Mouse (Mus musculus): ENCODE measurements around the gene Gm20518. TPM values are rescaled to one million over a fixed set of nuclear protein-coding genes. Genes with fewer than 3 reads are reported as not detected.

The Gm20518 gene
- polyA plus RNA-seq, 1 experiment: 0.08 TPM

DNA sequence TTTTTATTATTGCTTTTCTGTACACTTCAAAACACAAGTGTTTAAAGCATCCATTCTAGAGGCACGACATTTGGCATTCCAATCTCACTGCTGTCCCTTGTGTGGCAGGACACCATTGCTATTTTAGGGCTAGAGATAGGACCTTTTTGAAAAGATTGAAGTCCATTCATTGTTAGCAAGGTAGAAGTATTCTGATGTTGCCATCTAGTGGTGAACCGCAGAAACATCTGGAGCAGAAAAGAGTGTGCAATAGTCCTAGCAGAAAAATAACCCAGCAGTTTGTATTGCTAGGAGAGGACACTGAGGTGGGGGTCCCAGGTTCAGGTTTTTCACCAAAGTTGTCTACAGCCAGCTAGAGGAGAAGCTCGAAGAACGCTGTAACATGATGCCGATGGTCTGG lies 79.4 kb downstream of the Gm20518 start:
- Histone ChIP-seq H3K27me3 (ENCODE audit: control insufficient read depth, insufficient read depth, insufficient read length) (no peaks in the 10 kb centered on the region), H3K79me2 (ENCODE audit: control insufficient read depth, insufficient read depth) (no peaks in the 10 kb centered on the region), H3ac (ENCODE audit: control insufficient read depth, insufficient read length) (no peak overlapping the region), H3K4me2 (ENCODE audit: low read depth) (no peak overlapping the region), H3K4me3 (no peak overlapping the region), H3K36me3 (ENCODE audit: control insufficient read depth, insufficient read depth) (no peaks in the 10 kb centered on the region)
- TF ChIP-seq MAX (IDR thresholded peaks at IDR 0.05; ENCODE audit: low read depth) (no peak), USF1 (IDR thresholded peaks at IDR 0.05; ENCODE audit: low read depth) (no peak), SRF (IDR thresholded peaks at IDR 0.05; ENCODE audit: control insufficient read depth, insufficient read length, low read depth) (no peak), TCF12 (IDR thresholded peaks at IDR 0.05; ENCODE audit: insufficient read depth, poor library complexity, severe bottlenecking) (no peak), POLR2AphosphoS2 (IDR thresholded peaks at IDR 0.05; ENCODE audit: insufficient read length, low read depth) (no peak), E2F4 (IDR thresholded peaks at IDR 0.05; ENCODE audit: insufficient read depth) (no peak), POLR2A (IDR thresholded peaks at IDR 0.05; ENCODE audit: insufficient read length, low read depth) (no peak), MYOG (IDR thresholded peaks at IDR 0.05; ENCODE audit: control insufficient read depth in 1 of 3, insufficient read depth in 1 of 3, insufficient read length in 2 of 3, low read depth in 2 of 3) (no peak), REST (IDR thresholded peaks at IDR 0.05; ENCODE audit: insufficient read depth, insufficient read length) (no peak), MYOD1 (IDR thresholded peaks at IDR 0.05; ENCODE audit: control insufficient read depth in 1 of 3, insufficient read length in 2 of 3, low read depth in 2 of 3) (no peak), CEBPB (IDR thresholded peaks at IDR 0.05; ENCODE audit: insufficient read depth, poor library complexity, severe bottlenecking) (no peak), TCF3 (IDR thresholded peaks at IDR 0.05; ENCODE audit: insufficient read length, low read depth) (no peak)

DNA sequence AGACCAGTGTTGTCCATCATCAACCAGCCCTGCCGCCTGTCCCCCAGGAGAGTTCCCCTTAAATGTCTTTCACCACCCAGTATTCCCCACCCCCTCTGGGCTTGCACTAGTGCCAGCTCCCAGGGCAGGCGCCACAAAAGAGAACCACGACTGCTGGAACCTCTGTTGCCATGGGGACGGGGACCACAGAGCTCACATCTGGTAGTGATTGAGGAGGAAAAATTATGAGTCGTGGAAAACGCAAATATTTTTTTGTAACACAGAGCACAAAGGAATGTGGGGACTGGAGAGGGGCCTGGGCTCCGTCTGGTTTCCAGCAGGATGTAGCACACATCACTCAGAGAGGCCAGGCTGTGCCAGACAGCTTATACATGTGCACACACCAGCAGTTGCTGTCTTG lies 81.8 kb downstream of the Gm20518 start:
- Histone ChIP-seq H3K27me3 (ENCODE audit: control insufficient read depth, insufficient read depth, insufficient read length) (no peaks in the 10 kb centered on the region), H3K4me2 (ENCODE audit: low read depth) (peak overlapping the region; percentile 61), H3K36me3 (ENCODE audit: control insufficient read depth, insufficient read depth) (peaks cover 4% of the 10 kb centered on the region), H3K4me3 (no peak overlapping the region), H3ac (ENCODE audit: control insufficient read depth, insufficient read length) (no peak overlapping the region), H3K79me2 (ENCODE audit: control insufficient read depth, insufficient read depth) (no peaks in the 10 kb centered on the region)
- TF ChIP-seq CEBPB (IDR thresholded peaks at IDR 0.05; ENCODE audit: insufficient read depth, poor library complexity, severe bottlenecking): no peak
- no peak for TF ChIP-seq E2F4 (IDR thresholded peaks at IDR 0.05; ENCODE audit: insufficient read depth)
- TF ChIP-seq MYOD1 (IDR thresholded peaks at IDR 0.05; ENCODE audit: control insufficient read depth in 1 of 3, insufficient read length in 2 of 3, low read depth in 2 of 3): no peak
- TF ChIP-seq TCF3 (IDR thresholded peaks at IDR 0.05; ENCODE audit: insufficient read length, low read depth): no peak
- no peak for TF ChIP-seq REST (IDR thresholded peaks at IDR 0.05; ENCODE audit: insufficient read depth, insufficient read length)
- TF ChIP-seq SRF (IDR thresholded peaks at IDR 0.05; ENCODE audit: control insufficient read depth, insufficient read length, low read depth): no peak
- no peak for TF ChIP-seq MYOG (IDR thresholded peaks at IDR 0.05; ENCODE audit: control insufficient read depth in 1 of 3, insufficient read depth in 1 of 3, insufficient read length in 2 of 3, low read depth in 2 of 3)
- TF ChIP-seq TCF12 (IDR thresholded peaks at IDR 0.05; ENCODE audit: insufficient read depth, poor library complexity, severe bottlenecking): no peak
- no peak for TF ChIP-seq POLR2A (IDR thresholded peaks at IDR 0.05; ENCODE audit: insufficient read length, low read depth)
- no peak for TF ChIP-seq MAX (IDR thresholded peaks at IDR 0.05; ENCODE audit: low read depth)
- no peak for TF ChIP-seq USF1 (IDR thresholded peaks at IDR 0.05; ENCODE audit: low read depth)
- no peak for TF ChIP-seq POLR2AphosphoS2 (IDR thresholded peaks at IDR 0.05; ENCODE audit: insufficient read length, low read depth)

DNA sequence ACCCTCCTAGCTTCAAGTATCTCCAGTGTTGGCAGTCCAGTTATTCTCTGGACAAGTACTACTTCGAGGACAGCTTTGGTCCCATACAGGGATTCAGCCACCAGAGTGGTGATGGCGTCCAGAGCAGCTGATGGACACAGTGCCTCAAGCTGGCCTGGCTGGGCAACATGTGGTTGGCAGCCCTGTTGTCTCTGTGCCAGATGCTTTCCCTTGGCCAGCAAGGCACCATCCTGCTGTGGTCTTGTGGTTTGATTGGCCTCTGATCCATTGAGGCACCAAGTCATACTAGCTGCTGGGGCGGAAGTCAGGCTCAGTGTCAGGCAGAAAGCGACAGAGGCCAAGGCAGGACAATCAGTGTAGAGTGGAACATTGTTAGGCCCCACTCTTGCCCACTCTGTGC lies 82.3 kb downstream of the Gm20518 start:
- H3ac ChIP-seq (ENCODE audit: control insufficient read depth, insufficient read length): no peak overlapping the region
- no peaks in the 10 kb centered on the region for H3K27me3 ChIP-seq (ENCODE audit: control insufficient read depth, insufficient read depth, insufficient read length)
- H3K4me3 ChIP-seq: no peak overlapping the region
- TF ChIP-seq TCF3 (IDR thresholded peaks at IDR 0.05; ENCODE audit: insufficient read length, low read depth) (peak; percentile 63), E2F4 (IDR thresholded peaks at IDR 0.05; ENCODE audit: insufficient read depth) (no peak), MYOD1 (IDR thresholded peaks at IDR 0.05; ENCODE audit: control insufficient read depth in 1 of 3, insufficient read length in 2 of 3, low read depth in 2 of 3) (peak in 2 of 3 experiments; percentile 83 to 86), MYOG (IDR thresholded peaks at IDR 0.05; ENCODE audit: control insufficient read depth in 1 of 3, insufficient read depth in 1 of 3, insufficient read length in 2 of 3, low read depth in 2 of 3) (peak; percentile 33 to 81 (median 68)), MAX (IDR thresholded peaks at IDR 0.05; ENCODE audit: low read depth) (peak; percentile 72), SRF (IDR thresholded peaks at IDR 0.05; ENCODE audit: control insufficient read depth, insufficient read length, low read depth) (peak; percentile 49), TCF12 (IDR thresholded peaks at IDR 0.05; ENCODE audit: insufficient read depth, poor library complexity, severe bottlenecking) (peak; percentile 55), POLR2A (IDR thresholded peaks at IDR 0.05; ENCODE audit: insufficient read length, low read depth) (peak; percentile 35), REST (IDR thresholded peaks at IDR 0.05; ENCODE audit: insufficient read depth, insufficient read length) (no peak)
- peak overlapping the region; percentile 61 for H3K4me2 ChIP-seq (ENCODE audit: low read depth)
- no peaks in the 10 kb centered on the region for H3K79me2 ChIP-seq (ENCODE audit: control insufficient read depth, insufficient read depth)
- peaks cover 4% of the 10 kb centered on the region for H3K36me3 ChIP-seq (ENCODE audit: control insufficient read depth, insufficient read depth)

DNA sequence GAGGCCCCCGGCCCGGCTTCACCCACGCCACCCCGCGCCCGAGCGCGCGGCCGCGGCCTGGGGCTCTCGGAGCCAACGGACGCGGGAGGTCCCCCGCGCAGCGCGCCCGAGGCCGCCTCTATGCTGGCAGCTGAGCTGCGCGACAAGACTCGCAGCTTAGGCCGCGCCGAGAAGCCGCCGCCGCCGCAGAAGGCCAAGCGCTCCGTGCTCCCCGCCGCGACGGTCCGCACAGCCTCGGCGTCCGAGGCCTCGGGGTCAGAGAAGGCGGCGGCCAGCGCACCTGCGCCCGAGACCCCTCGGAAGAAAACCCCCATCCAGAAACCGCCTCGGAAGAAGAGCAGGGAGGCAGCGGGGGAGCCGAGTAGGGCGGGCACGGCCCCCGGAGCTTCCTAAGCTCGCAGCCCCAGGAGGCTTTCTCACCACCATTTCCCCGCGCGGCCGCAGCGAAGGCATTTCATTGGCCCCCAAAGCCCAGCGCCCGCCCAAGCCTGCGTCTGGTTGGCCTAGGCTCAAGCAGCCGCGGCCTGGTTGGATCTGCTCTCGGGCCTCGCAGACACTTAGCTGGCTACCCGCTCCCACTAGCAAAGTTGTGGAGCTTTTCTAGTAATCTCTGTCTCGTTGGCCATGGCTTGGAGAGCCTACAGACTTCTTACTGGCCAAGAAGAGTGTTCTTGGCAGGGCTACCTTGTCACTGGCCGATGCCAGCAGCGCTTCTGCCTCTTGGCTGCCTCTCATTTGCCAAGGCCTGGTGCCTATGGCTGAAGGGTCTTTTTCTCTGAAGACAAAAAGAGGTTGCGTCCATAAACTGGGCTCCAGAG lies 84.1 kb downstream of the Gm20518 start:
- Histone ChIP-seq H3K4me2 (ENCODE audit: low read depth) (no peak overlapping the region), H3K79me2 (ENCODE audit: control insufficient read depth, insufficient read depth) (no peaks in the 10 kb centered on the region), H3ac (ENCODE audit: control insufficient read depth, insufficient read length) (no peak overlapping the region), H3K4me3 (no peak overlapping the region), H3K27me3 (ENCODE audit: control insufficient read depth, insufficient read depth, insufficient read length) (no peaks in the 10 kb centered on the region), H3K36me3 (ENCODE audit: control insufficient read depth, insufficient read depth) (peaks cover 4% of the 10 kb centered on the region)
- TF ChIP-seq SRF (IDR thresholded peaks at IDR 0.05; ENCODE audit: control insufficient read depth, insufficient read length, low read depth): no peak
